Mouse (Mus musculus) stomach, embryonic 15.5 days (tissue): ENCODE measurements around the gene Ttyh1. TPM values are rescaled to one million over a fixed set of nuclear protein-coding genes. Genes with fewer than 3 reads are reported as not detected.

Source experiments
- ATAC-seq: fragments of 200-750 bp; cut with Nextera tagmentation; 2 replicates; pipeline ENCODE4 v1.8.0; 2017; ENCODE audit warnings: low read depth, moderate number of reproducible peaks, moderate TSS enrichment; ENCODE audit not compliant: insufficient read depth, low FRiP score
- H3K27ac ChIP-seq: fragments of 300-500 bp; sonication (generic); 2 replicates; pipeline ENCODE4 v1.5.1; 2015; ENCODE audit warnings: mild to moderate bottlenecking, inconsistent platforms
- H3K27me3 ChIP-seq: fragments of 300-500 bp; sonication (generic); replicated peaks from 2 replicates; pipeline ENCODE4 v1.6.1; 2015; ENCODE audit warnings: inconsistent platforms
- H3K36me3 ChIP-seq: fragments of 300-500 bp; sonication (generic); 2 replicates; pipeline ENCODE4 v1.6.1; 2015; ENCODE audit warnings: inconsistent platforms
- H3K4me1 ChIP-seq: fragments of 300-500 bp; sonication (generic); 2 replicates; pipeline ENCODE4 v1.6.1; 2015; ENCODE audit warnings: inconsistent platforms
- H3K4me2 ChIP-seq: fragments of 300-500 bp; sonication (generic); 2 replicates; pipeline ENCODE4 v1.6.1; 2015; ENCODE audit warnings: mild to moderate bottlenecking, inconsistent platforms
- H3K4me3 ChIP-seq: fragments of 300-500 bp; sonication (generic); replicated peaks from 2 replicates; pipeline ENCODE4 v1.5.1; 2015; ENCODE audit warnings: inconsistent platforms
- H3K9ac ChIP-seq: fragments of 300-500 bp; sonication (generic); 2 replicates; pipeline ENCODE4 v1.6.1; 2015; ENCODE audit warnings: inconsistent platforms
- H3K9me3 ChIP-seq: fragments of 300-500 bp; sonication (generic); 2 replicates; pipeline ENCODE4 v1.6.1; 2016; ENCODE audit warnings: inconsistent platforms
- WGBS: fragments of 180-500 bp; shearing (Covaris S2); methylation state at CpG from one replicate; pipeline ENCODE4 v1.1.7; 2015; 5-methylcytosine and 5-hydroxymethylcytosine counted together
- polyA plus RNA-seq: library from polyadenylated mRNA; unstranded; fragments of >200 nt; fragmentation: Nextera tagmentation; extraction: Ambion mirVana; gene quantifications from 2 replicates; pipeline ENCODE4 v1.2.1, GENCODE M21; 2015

Ttyh1 gene
- polyA plus RNA-seq, 1 experiment from 2014 or later: 12.7 TPM

- H3K4me1 ChIP-seq: no peaks in the 10 kb centered on the region
- WGBS: 46% methylated on average over 8 of the region's 8 CpGs
- H3K27ac ChIP-seq: no peak overlapping the region
- no peak overlapping the region for H3K4me2 ChIP-seq
- H3K9me3 ChIP-seq: no peaks in the 10 kb centered on the region
- no peaks in the 10 kb centered on the region for H3K27me3 ChIP-seq
- no peak overlapping the region for H3K4me3 ChIP-seq
- H3K9ac ChIP-seq: no peak overlapping the region
- H3K36me3 ChIP-seq: no peaks in the 10 kb centered on the region
- ATAC-seq: no peak
These were observed 28.0 kb upstream of the Ttyh1 start for GRCm38 (mm10) chr7:4091170-4091569.

GRCm38 (mm10) chr7:4098301-4098700, 20.9 kb upstream of the Ttyh1 start:
- Histone ChIP-seq H3K27me3 (no peaks in the 10 kb centered on the region), H3K36me3 (no peaks in the 10 kb centered on the region), H3K4me2 (no peak overlapping the region), H3K27ac (no peak overlapping the region), H3K9ac (no peak overlapping the region), H3K4me1 (no peaks in the 10 kb centered on the region), H3K4me3 (no peak overlapping the region), H3K9me3 (no peaks in the 10 kb centered on the region)
- 73% methylated on average over 2 of the region's 2 CpGs for WGBS
- no peak for ATAC-seq

GRCm38 (mm10) chr7:4098832-4099231, 20.4 kb upstream of the Ttyh1 start:
- 68% methylated on average over 2 of the region's 2 CpGs for WGBS
- Histone ChIP-seq H3K36me3 (no peaks in the 10 kb centered on the region), H3K27ac (no peak overlapping the region), H3K4me1 (no peaks in the 10 kb centered on the region), H3K4me3 (no peak overlapping the region), H3K9me3 (no peaks in the 10 kb centered on the region), H3K9ac (no peak overlapping the region), H3K4me2 (no peak overlapping the region), H3K27me3 (no peaks in the 10 kb centered on the region)
- ATAC-seq: no peak; the same call in 1 of the 2 replicates

- Histone ChIP-seq H3K9me3 (no peaks in the 10 kb centered on the region), H3K27me3 (no peaks in the 10 kb centered on the region), H3K9ac (no peak overlapping the region), H3K36me3 (no peaks in the 10 kb centered on the region), H3K27ac (no peak overlapping the region), H3K4me1 (no peaks in the 10 kb centered on the region), H3K4me3 (no peak overlapping the region), H3K4me2 (no peak overlapping the region)
- no peak for ATAC-seq
- 82% methylated on average over 5 of the region's 5 CpGs for WGBS
These were observed 18.1 kb upstream of the Ttyh1 start for GRCm38 (mm10) chr7:4101144-4101543.

- no peak overlapping the region for H3K9ac ChIP-seq
- no peaks in the 10 kb centered on the region for H3K36me3 ChIP-seq
- H3K4me2 ChIP-seq: no peak overlapping the region
- H3K4me1 ChIP-seq: no peaks in the 10 kb centered on the region
- WGBS: 21% methylated on average over 4 of the region's 4 CpGs
- ATAC-seq: no peak
- no peaks in the 10 kb centered on the region for H3K27me3 ChIP-seq
- H3K27ac ChIP-seq: no peak overlapping the region
- H3K4me3 ChIP-seq: no peak overlapping the region
- no peaks in the 10 kb centered on the region for H3K9me3 ChIP-seq
These were observed 15.8 kb upstream of the Ttyh1 start for GRCm38 (mm10) chr7:4103411-4103810.

- H3K9me3 ChIP-seq: no peaks in the 10 kb centered on the region
- ATAC-seq: no peak
- 61% methylated on average over 3 of the region's 3 CpGs for WGBS
- H3K36me3 ChIP-seq: no peaks in the 10 kb centered on the region
- H3K4me3 ChIP-seq: no peak overlapping the region
- no peak overlapping the region for H3K4me2 ChIP-seq
- H3K9ac ChIP-seq: no peak overlapping the region
- H3K27ac ChIP-seq: no peak overlapping the region
- no peaks in the 10 kb centered on the region for H3K4me1 ChIP-seq
- H3K27me3 ChIP-seq: no peaks in the 10 kb centered on the region
These were observed 7.4 kb upstream of the Ttyh1 start for GRCm38 (mm10) chr7:4111766-4112165.

- H3K27me3 ChIP-seq: peaks cover 13% of the 10 kb centered on the region
- no peak overlapping the region for H3K4me3 ChIP-seq
- no peak overlapping the region for H3K4me2 ChIP-seq
- WGBS: 72% methylated on average over 8 of the region's 8 CpGs
- H3K4me1 ChIP-seq: 0 out of 2 replicates have a peak, but pooled peaks cover 5% of the 10 kb centered on the region
- no peak overlapping the region for H3K9ac ChIP-seq
- no peak for ATAC-seq
- H3K36me3 ChIP-seq: no peaks in the 10 kb centered on the region
- H3K27ac ChIP-seq: no peak overlapping the region
- no peaks in the 10 kb centered on the region for H3K9me3 ChIP-seq
These were observed 2.0 kb upstream of the Ttyh1 start for GRCm38 (mm10) chr7:4117050-4117814.

GRCm38 (mm10) chr7:4119976-4120921, 1.0 kb downstream of the Ttyh1 start:
- peaks cover 13% of the 10 kb centered on the region for H3K27me3 ChIP-seq
- H3K9me3 ChIP-seq: no peaks in the 10 kb centered on the region
- no peaks in the 10 kb centered on the region for H3K36me3 ChIP-seq
- peak overlapping the region; percentile 78 for H3K4me2 ChIP-seq
- ATAC-seq: no peak
- H3K4me3 ChIP-seq: peak overlapping the region; percentile 48
- H3K27ac ChIP-seq: no peak overlapping the region
- 21% methylated on average over 17 of the region's 19 CpGs for WGBS
- H3K9ac ChIP-seq: peak overlapping the region; percentile 34; the same call in 1 of the 2 replicates
- H3K4me1 ChIP-seq: peaks cover 11% of the 10 kb centered on the region; the same call in 1 of the 2 replicates

- Histone ChIP-seq H3K4me3 (no peak overlapping the region), H3K9ac (no peak overlapping the region), H3K4me1 (peaks cover 11% of the 10 kb centered on the region; the same call in 1 of the 2 replicates), H3K9me3 (no peaks in the 10 kb centered on the region), H3K4me2 (no peak overlapping the region), H3K27me3 (peaks cover 13% of the 10 kb centered on the region), H3K27ac (no peak overlapping the region), H3K36me3 (no peaks in the 10 kb centered on the region)
- ATAC-seq: no peak
- WGBS: 52% methylated on average over 11 of the region's 11 CpGs
These were observed 3.0 kb downstream of the Ttyh1 start for GRCm38 (mm10) chr7:4122076-4122768.

- WGBS: 81% methylated on average over 10 of the region's 10 CpGs
- ATAC-seq: no peak
- H3K36me3 ChIP-seq: no peaks in the 10 kb centered on the region
- H3K27ac ChIP-seq: no peak overlapping the region
- no peak overlapping the region for H3K4me3 ChIP-seq
- no peaks in the 10 kb centered on the region for H3K9me3 ChIP-seq
- H3K4me2 ChIP-seq: no peak overlapping the region
- peaks cover 11% of the 10 kb centered on the region; the same call in 1 of the 2 replicates for H3K4me1 ChIP-seq
- no peak overlapping the region for H3K9ac ChIP-seq
- H3K27me3 ChIP-seq: peaks cover 13% of the 10 kb centered on the region
These were observed 3.6 kb downstream of the Ttyh1 start for GRCm38 (mm10) chr7:4122783-4123182.

- Histone ChIP-seq H3K27ac (no peak overlapping the region), H3K4me2 (no peak overlapping the region), H3K4me3 (no peak overlapping the region), H3K27me3 (peaks cover 9% of the 10 kb centered on the region), H3K9ac (no peak overlapping the region), H3K9me3 (no peaks in the 10 kb centered on the region), H3K36me3 (no peaks in the 10 kb centered on the region), H3K4me1 (peaks cover 11% of the 10 kb centered on the region; the same call in 1 of the 2 replicates)
- 73% methylated on average over 1 of the region's 1 CpGs for WGBS
- peak; percentile 59 for ATAC-seq
These were observed 4.5 kb downstream of the Ttyh1 start for GRCm38 (mm10) chr7:4123732-4124131.
